Mouse (Mus musculus) CH12.LX (cell line): ENCODE results near the gene Phf12. TPM values are rescaled to one million over a fixed set of nuclear protein-coding genes. Genes with fewer than 3 reads are reported as not detected.

ENCODE experiments used
- DNase-seq: peaks from one replicate; pipeline ENCODE4 v3.0.0-alpha.2; 2013; ENCODE audit errors: extremely low read depth
- H3K27ac ChIP-seq: 2 replicates; pipeline ENCODE4 v1.5.1; 2012; ENCODE audit warnings: low read depth, mild to moderate bottlenecking, control low read depth, moderate library complexity; ENCODE audit not compliant: insufficient read depth
- H3K27me3 ChIP-seq: replicated peaks from 2 replicates; pipeline ENCODE3; 2012; ENCODE audit warnings: inconsistent platforms
- H3K36me3 ChIP-seq, 2 experiments: replicated peaks in 1 of 2; 2 replicates each; pipeline versions ENCODE3 to v1.6.1; 2012; ENCODE audit warnings: inconsistent platforms in 1 of 2, low read length in 1 of 2, mild to moderate bottlenecking in 1 of 2, mixed read lengths in 1 of 2, moderate library complexity in 1 of 2; ENCODE audit not compliant: control insufficient read depth in 1 of 2, insufficient read depth in 1 of 2
- H3K4me1 ChIP-seq, 2 experiments: 2 replicates each; pipeline ENCODE4 v1.6.1; 2012; ENCODE audit warnings: inconsistent platforms in 1 of 2, moderate library complexity in 1 of 2; ENCODE audit not compliant: insufficient read depth in 2 of 2, control insufficient read depth in 1 of 2
- H3K4me2 ChIP-seq: 2 replicates; pipeline ENCODE4 v1.6.1; 2012; ENCODE audit warnings: low read depth, mild to moderate bottlenecking, control low read depth; ENCODE audit not compliant: poor library complexity, insufficient read depth, severe bottlenecking
- H3K4me3 ChIP-seq, 3 experiments: fragments of 150-350 bp in 1 of 3; sonication (generic) in 1 of 3; replicated peaks in 1 of 3; 2 replicates each; pipeline versions ENCODE3 to v1.5.1; 2011 to 2012; ENCODE audit warnings: low read depth in 2 of 3, low read length in 2 of 3, mild to moderate bottlenecking in 2 of 3, moderate library complexity in 2 of 3, control low read depth in 1 of 3, improper control_type of control experiment in 1 of 3, inconsistent platforms in 1 of 3, mixed read lengths in 1 of 3; ENCODE audit not compliant: poor library complexity in 1 of 3
- H3K79me2 ChIP-seq: replicated peaks from 2 replicates; pipeline ENCODE4 v1.6.1; 2012; ENCODE audit warnings: mild to moderate bottlenecking, moderate library complexity; ENCODE audit not compliant: control insufficient read depth, poor library complexity, insufficient read depth, severe bottlenecking; ENCODE audit errors: extremely low read depth
- H3K9ac ChIP-seq: 2 replicates; pipeline ENCODE4 v1.6.1; 2012; ENCODE audit warnings: low read depth, mild to moderate bottlenecking, control low read depth, moderate library complexity; ENCODE audit not compliant: insufficient read depth
- H3K9me3 ChIP-seq: replicated peaks from 2 replicates; pipeline ENCODE3; 2012; ENCODE audit warnings: low read length, inconsistent platforms, mixed read lengths
- BHLHE40 ChIP-seq: IDR thresholded peaks from 2 replicates; pipeline ENCODE4 v1.6.1; 2011; ENCODE audit warnings: mild to moderate bottlenecking, low read depth, low read length, improper control_type of control experiment
- CHD1 ChIP-seq: IDR thresholded peaks from 2 replicates; pipeline ENCODE4 v1.6.1; 2012; ENCODE audit warnings: low read depth, low read length, improper control_type of control experiment, inconsistent platforms
- CHD2 ChIP-seq: IDR thresholded peaks from 2 replicates; pipeline ENCODE4 v1.6.1; 2011; ENCODE audit warnings: low read length, improper control_type of control experiment
- CTCF ChIP-seq, 2 experiments: IDR thresholded peaks in 1 of 2; conservative IDR thresholded peaks in 1 of 2; 2 replicates each; pipeline ENCODE4 v1.5.1; 2011 to 2012; ENCODE audit warnings: low read depth in 2 of 2, low read length in 2 of 2, improper control_type of control experiment in 1 of 2, inconsistent platforms in 1 of 2, mild to moderate bottlenecking in 1 of 2, moderate library complexity in 1 of 2
- E2F4 ChIP-seq: IDR thresholded peaks from 2 replicates; pipeline ENCODE4 v1.6.1; 2011; ENCODE audit warnings: low read depth, low read length, improper control_type of control experiment; ENCODE audit not compliant: insufficient replicate concordance
- EP300 ChIP-seq: IDR thresholded peaks from 2 replicates; pipeline ENCODE4 v1.6.1; 2011; ENCODE audit warnings: low read length, improper control_type of control experiment
- ETS1 ChIP-seq: conservative IDR thresholded peaks from 2 replicates; pipeline ENCODE4 v1.6.1; 2012; ENCODE audit warnings: low read depth, mild to moderate bottlenecking, inconsistent platforms, low read length, improper control_type of control experiment, moderate library complexity
- GABPA ChIP-seq: IDR thresholded peaks from 2 replicates; pipeline ENCODE4 v1.6.1; 2012; ENCODE audit warnings: low read depth, low read length, improper control_type of control experiment, inconsistent platforms; ENCODE audit not compliant: insufficient replicate concordance
- HCFC1 ChIP-seq: IDR thresholded peaks from 2 replicates; pipeline ENCODE4 v1.6.1; 2012; ENCODE audit warnings: low read depth, mild to moderate bottlenecking, inconsistent platforms, low read length, improper control_type of control experiment
- IRF4 ChIP-seq: IDR thresholded peaks from 2 replicates; pipeline ENCODE4 v1.6.1; 2014; ENCODE audit warnings: low read depth, mild to moderate bottlenecking, inconsistent platforms, low read length, improper control_type of control experiment
- JUN ChIP-seq: IDR thresholded peaks from 2 replicates; pipeline ENCODE4 v1.6.1; 2011; ENCODE audit warnings: low read depth, mild to moderate bottlenecking, low read length, improper control_type of control experiment, moderate library complexity; ENCODE audit not compliant: insufficient read depth
- JUND ChIP-seq: conservative IDR thresholded peaks from 2 replicates; pipeline ENCODE4 v1.6.1; 2011; ENCODE audit warnings: low read depth, low read length, improper control_type of control experiment
- MAFK ChIP-seq: IDR thresholded peaks from 2 replicates; pipeline ENCODE4 v1.6.1; 2011; ENCODE audit warnings: low read length, improper control_type of control experiment; ENCODE audit not compliant: insufficient replicate concordance
- MAX ChIP-seq: IDR thresholded peaks from 2 replicates; pipeline ENCODE4 v1.6.1; 2011; ENCODE audit warnings: low read length, improper control_type of control experiment
- MAZ ChIP-seq: IDR thresholded peaks from 2 replicates; pipeline ENCODE4 v1.6.1; 2012; ENCODE audit warnings: low read depth, mild to moderate bottlenecking, inconsistent platforms, low read length, improper control_type of control experiment, moderate library complexity
- MEF2A ChIP-seq: IDR thresholded peaks from 2 replicates; pipeline ENCODE4 v1.6.1; 2014; ENCODE audit warnings: low read depth, mild to moderate bottlenecking, inconsistent platforms, low read length, improper control_type of control experiment, borderline replicate concordance
- MYC ChIP-seq: IDR thresholded peaks from 2 replicates; pipeline ENCODE4 v1.6.1; 2011; ENCODE audit warnings: low read depth, mild to moderate bottlenecking, improper control_type of control experiment, low read length
- NELFE ChIP-seq: IDR thresholded peaks from 2 replicates; pipeline ENCODE4 v1.6.1; 2011; ENCODE audit warnings: low read depth, low read length, improper control_type of control experiment
- NRF1 ChIP-seq: IDR thresholded peaks from 2 replicates; pipeline ENCODE4 v1.6.1; 2014; ENCODE audit warnings: low read depth, mild to moderate bottlenecking, inconsistent platforms, low read length, improper control_type of control experiment, moderate library complexity
- POLR2A ChIP-seq: IDR thresholded peaks from 2 replicates; pipeline ENCODE4 v1.6.1; 2011; ENCODE audit warnings: low read depth, mild to moderate bottlenecking, improper control_type of control experiment, low read length
- RCOR1 ChIP-seq: conservative IDR thresholded peaks from 2 replicates; pipeline ENCODE4 v1.6.1; 2012; ENCODE audit warnings: low read depth, mild to moderate bottlenecking, inconsistent platforms, low read length, improper control_type of control experiment
- SIN3A ChIP-seq: IDR thresholded peaks from 2 replicates; pipeline ENCODE4 v1.6.1; 2012; ENCODE audit warnings: low read length, improper control_type of control experiment, inconsistent platforms
- SMC3 ChIP-seq: IDR thresholded peaks from 2 replicates; pipeline ENCODE4 v1.6.1; 2011; ENCODE audit warnings: low read depth, low read length, improper control_type of control experiment
- TBP ChIP-seq: conservative IDR thresholded peaks from 2 replicates; pipeline ENCODE4 v1.6.1; 2011; ENCODE audit warnings: low read depth, low read length, improper control_type of control experiment
- TCF12 ChIP-seq: IDR thresholded peaks from 2 replicates; pipeline ENCODE4 v1.6.1; 2014; ENCODE audit warnings: low read depth, mild to moderate bottlenecking, inconsistent platforms, low read length, improper control_type of control experiment
- UBTF ChIP-seq: IDR thresholded peaks from 2 replicates; pipeline ENCODE4 v1.6.1; 2012; ENCODE audit warnings: low read depth, mild to moderate bottlenecking, inconsistent platforms, low read length, improper control_type of control experiment, moderate library complexity
- USF1 ChIP-seq: IDR thresholded peaks from 2 replicates; pipeline ENCODE4 v1.6.1; 2014; ENCODE audit warnings: low read depth, mild to moderate bottlenecking, inconsistent platforms, low read length, improper control_type of control experiment
- USF2 ChIP-seq: conservative IDR thresholded peaks from 2 replicates; pipeline ENCODE4 v1.6.1; 2011; ENCODE audit warnings: low read depth, low read length, improper control_type of control experiment
- ZC3H11A ChIP-seq: IDR thresholded peaks from 2 replicates; pipeline ENCODE4 v1.6.1; 2012; ENCODE audit warnings: low read depth, mild to moderate bottlenecking, inconsistent platforms, low read length, improper control_type of control experiment
- ZMIZ1 ChIP-seq: IDR thresholded peaks from 2 replicates; pipeline ENCODE4 v1.6.1; 2012; ENCODE audit warnings: low read depth, mild to moderate bottlenecking, inconsistent platforms, low read length, improper control_type of control experiment
- ZNF384 ChIP-seq: IDR thresholded peaks from 2 replicates; pipeline ENCODE4 v1.6.1; 2012; ENCODE audit warnings: low read depth, low read length, improper control_type of control experiment, inconsistent platforms
- dilution Hi-C: fragments of 300-500 bp; cut with MboI; formaldehyde crosslinking; loops from 2 replicates; pipeline ENCODE4 v1.14.3; 2020; ENCODE audit warnings: low sequenced_read_pairs; ENCODE audit not compliant: extremely low pct_unique_long_range_greater_than_20kb, extremely low pct_ligation_motif_present
- in situ Hi-C: fragments of 300-500 bp; cut with MboI; formaldehyde crosslinking; loops from 3 replicates; pipeline ENCODE4 v1.14.3; 2019; ENCODE audit warnings: low sequenced_read_pairs, low pct_ligation_motif_present, low pct_unique_long_range_greater_than_20kb, mixed read lengths
- polyA plus RNA-seq: library from polyadenylated mRNA; unstranded; fragments of >175 nt; gene quantifications from 2 replicates; pipeline ENCODE4 v1.2.1, GENCODE M21; 2012; ENCODE audit warnings: low read depth; ENCODE audit not compliant: insufficient read length
- total RNA-seq, 2 experiments: library from RNA; depleted of rRNA; stranded (reverse); fragments of 300-350 nt in 1 of 2; fragments of >200 nt in 1 of 2; gene quantifications; 2 replicates each; pipeline ENCODE4 v1.2.3; 2012 to 2014

Gene Phf12
- total and polyA plus RNA-seq, 3 experiments: 10.7 to 59.7 (median 30.5) TPM

GRCm38 (mm10) chr11:77980281-77981204 lies 2.0 kb upstream of the Phf12 start (continued):
- no peak for TF ChIP-seq GABPA
- TF ChIP-seq ETS1: no peak
- TF ChIP-seq SIN3A: peak; percentile 99
- peak; percentile 13; the same call in 1 of the 2 replicates for TF ChIP-seq CHD2
- 0 out of 2 replicates have a peak, but pooled peaks have one; percentile 26 for TF ChIP-seq MEF2A
- TF ChIP-seq JUN: no peak
- 0 out of 2 replicates have a peak, but pooled peaks have one; percentile 42 for TF ChIP-seq MAZ
- TF ChIP-seq USF1: no peak
- TF ChIP-seq UBTF: 0 out of 2 replicates have a peak, but pooled peaks have one; percentile 21

DNA sequence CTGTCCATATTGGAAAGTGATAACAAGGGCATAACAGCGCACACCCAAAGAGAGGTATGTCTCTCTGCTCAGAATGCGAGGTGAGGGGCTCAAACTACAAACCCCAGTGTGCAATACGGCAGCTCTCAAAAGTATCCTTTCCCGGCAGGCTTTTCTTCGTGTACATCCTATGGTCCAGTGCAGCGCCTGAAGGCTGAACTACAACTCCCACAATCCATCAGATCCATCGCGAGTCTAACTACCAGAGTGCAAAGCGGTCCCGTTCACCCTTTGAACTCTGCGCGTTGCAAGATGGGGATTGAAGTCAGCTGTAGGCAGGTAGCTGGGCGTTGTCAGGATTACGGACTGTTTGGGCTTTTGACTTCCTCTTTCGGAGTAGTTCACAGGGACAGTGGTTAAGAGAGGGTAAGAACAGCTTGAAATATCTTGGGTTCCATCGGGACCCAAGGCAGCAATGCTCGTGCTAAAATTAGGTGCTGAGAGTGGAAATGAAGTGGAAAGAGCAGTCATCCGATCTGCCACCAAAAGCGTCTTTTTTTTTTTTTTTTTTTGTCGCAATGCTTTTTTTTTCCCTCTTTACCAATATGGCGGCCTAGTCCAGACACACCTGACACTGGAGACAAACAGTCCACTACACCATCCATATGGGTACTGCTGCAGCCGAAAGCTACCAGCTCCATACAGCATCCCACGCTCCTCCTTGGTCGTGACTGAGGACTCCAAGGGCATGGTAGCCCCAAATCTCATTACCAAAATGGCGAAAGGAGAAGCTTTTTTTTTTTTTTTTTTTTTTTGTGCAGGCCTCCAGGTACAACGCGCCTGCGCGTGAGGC lies 729 bp upstream of the Phf12 start:
- no peaks in the 10 kb centered on the region for H3K9me3 ChIP-seq
- H3K9ac ChIP-seq: peak overlapping the region; percentile 90
- peaks cover 42% of the 10 kb centered on the region for H3K79me2 ChIP-seq
- peaks cover 4 to 19% of the 10 kb centered on the region in 2 experiments for H3K36me3 ChIP-seq
- H3K4me1 ChIP-seq: peaks cover 5 to 38% of the 10 kb centered on the region in 2 experiments
- peak; percentile 100 for DNase-seq
- H3K27me3 ChIP-seq: peaks cover 18% of the 10 kb centered on the region
- peak overlapping the region; percentile 93 for H3K27ac ChIP-seq
- H3K4me3 ChIP-seq: peak overlapping the region; percentile 70 to 88 (median 71)
- dilution Hi-C loops: no loop called here
- in situ Hi-C loops: no loop called here
- peak overlapping the region; percentile 95 for H3K4me2 ChIP-seq
- no peak for TF ChIP-seq MAZ
- TF ChIP-seq CHD2: peak; percentile 100
- TF ChIP-seq ETS1: no peak; the same call in 1 of the 2 replicates
- peak; percentile 86 for TF ChIP-seq TBP
- peak; percentile 82 for TF ChIP-seq NRF1
- TF ChIP-seq ZC3H11A: no peak
- peak; percentile 100 for TF ChIP-seq GABPA
- peak; percentile 30 for TF ChIP-seq MAX
- TF ChIP-seq MAFK: no peak
- peak; percentile 81; the same call in 1 of the 2 replicates for TF ChIP-seq MYC
- no peak for TF ChIP-seq SMC3
- 0 out of 2 replicates have a peak, but pooled peaks have one; percentile 41 for TF ChIP-seq RCOR1
- peak; percentile 48; the same call in 1 of the 2 replicates for TF ChIP-seq IRF4
- TF ChIP-seq E2F4: no peak
- TF ChIP-seq JUND: no peak; the same call in none of the 2 replicates
- TF ChIP-seq ZMIZ1: no peak; the same call in 1 of the 2 replicates
- TF ChIP-seq NELFE: peak; percentile 66
- peak; percentile 85; the same call in 1 of the 2 replicates for TF ChIP-seq TCF12
- no peak for TF ChIP-seq JUN
- peak; percentile 99 for TF ChIP-seq ZNF384
- no peak for TF ChIP-seq CTCF (conservative IDR thresholded peaks at IDR 0.05 in 1 of 2, IDR thresholded peaks at IDR 0.05 in 1 of 2; ENCODE audit: low read depth in 2 of 2, low read length in 2 of 2)
- peak; percentile 76; the same call in 1 of the 2 replicates for TF ChIP-seq POLR2A
- peak; percentile 14; the same call in 1 of the 2 replicates for TF ChIP-seq CHD1
- TF ChIP-seq USF2: 0 out of 2 replicates have a peak, but pooled peaks have one; percentile 19
- TF ChIP-seq BHLHE40: peak; percentile 16; the same call in 1 of the 2 replicates
- no peak for TF ChIP-seq EP300
- TF ChIP-seq HCFC1: peak; percentile 90
- TF ChIP-seq UBTF: no peak; the same call in 1 of the 2 replicates
- peak; percentile 83 for TF ChIP-seq SIN3A
